Comparison of ENCODE assay signal across 17 mouse cellular contexts in the genomic region with DNA sequence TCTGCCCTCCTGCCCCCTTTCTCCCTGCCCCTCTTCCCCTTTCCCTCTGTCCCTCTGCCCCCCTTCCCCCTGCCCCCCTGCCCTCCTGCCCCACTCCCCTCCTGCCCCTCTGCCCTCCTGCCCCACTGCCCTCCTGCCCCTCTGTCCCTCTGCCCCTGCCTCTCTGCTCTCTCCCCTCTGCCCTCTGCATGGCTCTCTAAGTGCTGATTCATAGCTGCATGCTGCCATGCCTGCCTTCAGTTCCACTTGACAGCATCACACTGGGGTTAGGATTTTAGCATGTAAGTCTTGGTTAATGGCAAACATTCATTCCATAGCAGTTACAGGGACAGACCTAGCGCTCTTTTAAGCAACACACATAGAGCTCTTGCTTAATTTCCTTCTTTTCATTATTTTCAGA.
DNase-seq lines count a peak whose midpoint lies in the region; ATAC-seq lines count a peak whose summit lies in the region.
"Had no signal": no experiment of that assay in that cellular context is flagged by ENCODE, and none has a peak within 500 bp of the region (broad histone marks: within the 10 kb centered on the region; RNA-seq: fewer than 3 reads in every experiment).

No protein-coding gene starts in this region.

- no peak overlapping the region for H3K9ac ChIP-seq in forebrain, embryonic 14.5 days (ENCODE audit: low read length)
- H3K9ac ChIP-seq: embryonic facial prominence, embryonic 12.5 days; heart, embryonic 12.5 days; liver, embryonic 13.5 days; neural tube, embryonic 13.5 days had no signal

- DNase-seq in forebrain, embryonic 10.5 days (ENCODE audit: extremely low spot score, low spot score): no peak
- DNase-seq in forebrain, embryonic 14.5 days (ENCODE audit: low spot score): no peak
- DNase-seq in testis, postnatal 10 days (ENCODE audit: low spot score): peak; percentile 19
- no peak for DNase-seq in testis, postnatal 14 days (ENCODE audit: low spot score)
- peak; percentile 63 for DNase-seq in kidney, postnatal 10 days
- no peak for DNase-seq in urinary bladder, adult 2 months (ENCODE audit: low spot score)
- no peak for DNase-seq in urinary bladder, postnatal 36 days (ENCODE audit: low spot score in 2 of 2)
- DNase-seq: adrenal gland, adult 2 months; gastrocnemius, postnatal 10 days; left cerebral cortex, postnatal 4 days; liver, embryonic 13.5 days had no signal

- 0 out of 2 replicates have a peak overlapping the region, but pooled peaks have one; percentile 12 for H3K27ac ChIP-seq in forebrain, embryonic 10.5 days
- no peak overlapping the region for H3K27ac ChIP-seq in forebrain, embryonic 14.5 days (ENCODE audit: low read depth, low read length)
- H3K27ac ChIP-seq: embryonic facial prominence, embryonic 12.5 days; liver, embryonic 13.5 days; neural tube, embryonic 13.5 days had no signal

- H3K4me3 ChIP-seq in forebrain, embryonic 10.5 days: no peak overlapping the region
- H3K4me3 ChIP-seq in forebrain, embryonic 14.5 days (ENCODE audit: low read depth, low read length): no peak overlapping the region
- H3K4me3 ChIP-seq: embryonic facial prominence, embryonic 12.5 days; heart, embryonic 12.5 days; liver, embryonic 13.5 days; neural tube, embryonic 13.5 days had no signal

- no peaks in the 10 kb centered on the region for H3K27me3 ChIP-seq in forebrain, embryonic 10.5 days (ENCODE audit: poor library complexity, severe bottlenecking)
- H3K27me3 ChIP-seq in forebrain, embryonic 14.5 days (replicated peaks; ENCODE audit: control insufficient read depth, insufficient read depth, low read length): no peaks in the 10 kb centered on the region
- H3K27me3 ChIP-seq: embryonic facial prominence, embryonic 12.5 days; liver, embryonic 13.5 days; neural tube, embryonic 13.5 days had no signal

- H3K9me3 ChIP-seq in forebrain, embryonic 10.5 days: no peaks in the 10 kb centered on the region
- H3K9me3 ChIP-seq in forebrain, embryonic 14.5 days (replicated peaks; ENCODE audit: control insufficient read depth, low read length): no peaks in the 10 kb centered on the region
- H3K9me3 ChIP-seq: embryonic facial prominence, embryonic 12.5 days; heart, embryonic 12.5 days; liver, embryonic 13.5 days; neural tube, embryonic 13.5 days had no signal

- 77% methylated on average over 1 of the region's 1 CpGs for WGBS in forebrain, embryonic 10.5 days
- WGBS in forebrain, embryonic 14.5 days: 90% methylated on average over 1 of the region's 1 CpGs

- no peaks in the 10 kb centered on the region for H3K36me3 ChIP-seq in forebrain, embryonic 10.5 days (replicated peaks)
- no peaks in the 10 kb centered on the region for H3K36me3 ChIP-seq in forebrain, embryonic 14.5 days (ENCODE audit: control insufficient read depth, insufficient read depth, low read length)
- H3K36me3 ChIP-seq: embryonic facial prominence, embryonic 12.5 days; G1E; heart, embryonic 12.5 days; liver, embryonic 13.5 days; neural tube, embryonic 13.5 days had no signal

- ATAC-seq in forebrain, embryonic 14.5 days: no peak
- peak; percentile 32; the same call in 1 of the 2 replicates for ATAC-seq in megakaryocyte progenitor cell, adult 5-6 weeks (replicated peaks; ENCODE audit: poor library complexity)
- ATAC-seq: CD4-positive, CD25-positive, alpha-beta regulatory T cell, adult 4 months had no signal

- peaks cover 26% of the 10 kb centered on the region for H3K4me1 ChIP-seq in forebrain, embryonic 10.5 days
- H3K4me1 ChIP-seq in forebrain, embryonic 14.5 days (ENCODE audit: control insufficient read depth, insufficient read depth, low read length): no peaks in the 10 kb centered on the region
- H3K4me1 ChIP-seq: liver, embryonic 13.5 days had no signal

- no peak overlapping the region for H3K4me2 ChIP-seq in forebrain, embryonic 14.5 days (ENCODE audit: low read length)
- H3K4me2 ChIP-seq: embryonic facial prominence, embryonic 12.5 days; heart, embryonic 12.5 days; liver, embryonic 13.5 days; neural tube, embryonic 13.5 days had no signal

Comparison
In these comparisons a context has a peak if more than half of its experiments do, and no peak if none do; other contexts are left out.
1. DNase-seq: peak in testis, postnatal 10 days (single experiment) and kidney, postnatal 10 days (single experiment); none in forebrain, embryonic 10.5 days (single experiment), forebrain, embryonic 14.5 days (single experiment), testis, postnatal 14 days (single experiment), urinary bladder, adult 2 months (single experiment) and urinary bladder, postnatal 36 days (0 of 2).